ENCODE assay signal across 25 mouse cellular contexts in genomic region chr3:104297112-104297511, GRCm38 (mm10).
A peak's percentile ranks its signal among the peaks of the same experiment; 100 is the strongest.
DNase-seq lines count a peak whose midpoint lies in the region; ATAC-seq and TF ChIP-seq lines count a peak whose summit lies in the region.
"Had no signal": no experiment of that assay in that cellular context is flagged by ENCODE, and none has a peak within 500 bp of the region (broad histone marks: within the 10 kb centered on the region; RNA-seq: fewer than 3 reads in every experiment).

No protein-coding gene starts in this region.

- 50% methylated on average over 6 of the region's 6 CpGs for WGBS in lung, postnatal 0 days
- WGBS in lung, adult 2 months, result 49% methylated on average over 6 of the region's 6 CpGs
- WGBS in thymus, adult 2 months, result 51% methylated on average over 6 of the region's 6 CpGs

- H3K9me3 ChIP-seq in lung, postnatal 0 days (ENCODE audit: low read length), result no peaks in the 10 kb centered on the region
- H3K9me3 ChIP-seq: embryonic facial prominence, embryonic 12.5 days; heart, embryonic 12.5 days; hindbrain, embryonic 13.5 days; limb, embryonic 12.5 days; liver, embryonic 15.5 days; neural tube, embryonic 13.5 days had no signal

- TF ChIP-seq POLR2A in lung, adult 2 months (IDR thresholded peaks at IDR 0.05; ENCODE audit: borderline replicate concordance, extremely low read depth, low read depth, low read length), result no peak
- no peak for TF ChIP-seq POLR2A in thymus, adult 2 months (IDR thresholded peaks at IDR 0.05; ENCODE audit: control insufficient read depth, extremely low read depth, insufficient read depth, low read length, poor library complexity)

- TF ChIP-seq EP300 in lung, postnatal 0 days (IDR thresholded peaks at IDR 0.05), result peak; percentile 55; the same call in 1 of the 2 replicates

- H3K27me3 ChIP-seq in lung, postnatal 0 days (replicated peaks; ENCODE audit: insufficient read depth, low read length), result no peaks in the 10 kb centered on the region
- no peaks in the 10 kb centered on the region for H3K27me3 ChIP-seq in thymus, adult 2 months (ENCODE audit: control insufficient read depth, insufficient read depth, low read length)
- H3K27me3 ChIP-seq: embryonic facial prominence, embryonic 12.5 days; heart, embryonic 12.5 days; hindbrain, embryonic 13.5 days; limb, embryonic 12.5 days; liver, embryonic 15.5 days; neural tube, embryonic 13.5 days had no signal

- DNase-seq in lung, postnatal 0 days (ENCODE audit: low spot score), result no peak
- no peak for DNase-seq in lung, adult 2 months
- DNase-seq in thymus, adult 2 months, result peak; percentile 12
- DNase-seq in MN1 (ENCODE audit: low spot score), result no peak
- DNase-seq in left cerebral cortex, adult 9 months (ENCODE audit: low spot score in 2 of 2), result no peak
- DNase-seq in heart, adult 8-10 months (ENCODE audit: low spot score), result no peak
- DNase-seq: adrenal gland, adult 8-10 months; B cell, adult 2 months; cerebellum, adult 9-10 months; embryo, embryonic 11 days; gastrocnemius, postnatal 14 days; heart, adult 18-20 months; heart, postnatal 4 days; kidney, adult 8-10 months; kidney, postnatal 14 days; midbrain, embryonic 14.5 days had no signal

- H3K4me2 ChIP-seq in lung, postnatal 0 days (replicated peaks; ENCODE audit: low read depth, low read length), result no peak overlapping the region
- H3K4me2 ChIP-seq: embryonic facial prominence, embryonic 12.5 days; heart, embryonic 12.5 days; hindbrain, embryonic 13.5 days; limb, embryonic 12.5 days; liver, embryonic 15.5 days; neural tube, embryonic 13.5 days had no signal

- no peaks in the 10 kb centered on the region for H3K36me3 ChIP-seq in lung, postnatal 0 days (ENCODE audit: insufficient read depth, low read length)
- H3K36me3 ChIP-seq in thymus, adult 2 months (ENCODE audit: control insufficient read depth, insufficient read depth, low read length), result no peaks in the 10 kb centered on the region
- H3K36me3 ChIP-seq: embryonic facial prominence, embryonic 12.5 days; heart, embryonic 12.5 days; hindbrain, embryonic 13.5 days; limb, embryonic 12.5 days; liver, embryonic 15.5 days; neural tube, embryonic 13.5 days had no signal

- no peak overlapping the region for H3K27ac ChIP-seq in lung, postnatal 0 days (ENCODE audit: low read length)
- no peak overlapping the region for H3K27ac ChIP-seq in thymus, adult 2 months (ENCODE audit: control insufficient read depth, insufficient read depth, low read length)
- H3K27ac ChIP-seq: embryonic facial prominence, embryonic 12.5 days; hindbrain, embryonic 13.5 days; limb, embryonic 12.5 days; liver, embryonic 15.5 days; macrophage; neural tube, embryonic 13.5 days had no signal

- ATAC-seq in lung, postnatal 0 days, result no peak
- peak; percentile 43 for ATAC-seq in activated CD4-positive, CD25-positive, alpha-beta regulatory T cell, adult 4 months
- ATAC-seq: forebrain, embryonic 14.5 days had no signal

- no peak overlapping the region for H3K9ac ChIP-seq in lung, postnatal 0 days (replicated peaks; ENCODE audit: low read depth)
- H3K9ac ChIP-seq: embryonic facial prominence, embryonic 12.5 days; heart, embryonic 12.5 days; hindbrain, embryonic 13.5 days; limb, embryonic 12.5 days; liver, embryonic 15.5 days; neural tube, embryonic 13.5 days had no signal

- no peaks in the 10 kb centered on the region for H3K4me1 ChIP-seq in lung, postnatal 0 days (ENCODE audit: insufficient read depth, low read depth, low read length)
- H3K4me1 ChIP-seq in lung, adult 2 months (ENCODE audit: control insufficient read depth, insufficient read depth, low read length), result no peaks in the 10 kb centered on the region; the same call in 1 of the 2 replicates
- 0 out of 2 replicates have a peak, but pooled peaks cover 2% of the 10 kb centered on the region for H3K4me1 ChIP-seq in thymus, adult 2 months (replicated peaks; ENCODE audit: control insufficient read depth, insufficient read depth, low read length)
- H3K4me1 ChIP-seq: liver, embryonic 15.5 days had no signal

- no peak overlapping the region for H3K4me3 ChIP-seq in lung, postnatal 0 days (ENCODE audit: low read depth, low read length)
- no peak overlapping the region for H3K4me3 ChIP-seq in lung, adult 2 months (replicated peaks; ENCODE audit: extremely low read depth, low read depth, low read length)
- H3K4me3 ChIP-seq in thymus, adult 2 months (ENCODE audit: control insufficient read depth, insufficient read depth, low read length), result no peak overlapping the region
- H3K4me3 ChIP-seq: embryonic facial prominence, embryonic 12.5 days; heart, embryonic 12.5 days; hindbrain, embryonic 13.5 days; limb, embryonic 12.5 days; liver, embryonic 15.5 days; neural tube, embryonic 13.5 days had no signal

- TF ChIP-seq CTCF in lung, postnatal 0 days (IDR thresholded peaks at IDR 0.05), result no peak
- TF ChIP-seq CTCF in lung, adult 2 months (IDR thresholded peaks at IDR 0.05; ENCODE audit: insufficient read depth, low read length), result no peak
- TF ChIP-seq CTCF in thymus, adult 2 months (IDR thresholded peaks at IDR 0.05; ENCODE audit: borderline replicate concordance, control insufficient read depth, extremely low read depth, insufficient read depth, low read length, poor library complexity), result no peak
